Mouse (Mus musculus) heart, embryonic 16.5 days (tissue): ENCODE data around the gene Lsm7. TPM values are rescaled to one million over a fixed set of nuclear protein-coding genes. Genes with fewer than 3 reads are reported as not detected.
"Not testable (repeated sequence)": the region's sequence is repeated elsewhere in the genome, so short reads cannot be mapped to it uniquely, and the experiment has no call there.

Source experiments
- ATAC-seq: fragments of 200-750 bp; cut with Nextera tagmentation; replicated peaks from 2 replicates; pipeline ENCODE4 v1.8.0; 2017; ENCODE audit warnings: moderate number of reproducible peaks; ENCODE audit not compliant: insufficient read depth, low FRiP score; ENCODE audit errors: extremely low read depth
- H3K27ac ChIP-seq: fragments of 300-500 bp; sonication (generic); 2 replicates; pipeline ENCODE4 v1.5.1; 2014; ENCODE audit warnings: mild to moderate bottlenecking, low read length, control low read depth, moderate library complexity
- H3K27me3 ChIP-seq: fragments of 300-500 bp; sonication (generic); 2 replicates; pipeline ENCODE4 v1.6.1; 2014; ENCODE audit warnings: low read length, mixed read lengths; ENCODE audit not compliant: control insufficient read depth, insufficient read depth
- H3K36me3 ChIP-seq: fragments of 300-500 bp; sonication (generic); 2 replicates; pipeline ENCODE4 v1.6.1; 2014; ENCODE audit not compliant: control insufficient read depth, insufficient read depth
- H3K4me1 ChIP-seq: fragments of 300-500 bp; sonication (generic); 2 replicates; pipeline ENCODE4 v1.6.1; 2014; ENCODE audit warnings: low read length, mixed read lengths; ENCODE audit not compliant: control insufficient read depth, insufficient read depth
- H3K4me2 ChIP-seq: fragments of 300-500 bp; sonication (generic); 2 replicates; pipeline ENCODE4 v1.6.1; 2014; ENCODE audit warnings: low read depth, mild to moderate bottlenecking, control low read depth, low read length
- H3K4me3 ChIP-seq: fragments of 300-500 bp; sonication (generic); 2 replicates; pipeline ENCODE4 v1.5.1; 2014; ENCODE audit warnings: mild to moderate bottlenecking, control low read depth, low read length
- H3K9ac ChIP-seq: fragments of 300-500 bp; sonication (generic); 2 replicates; pipeline ENCODE4 v1.6.1; 2014; ENCODE audit warnings: low read length, control low read depth
- H3K9me3 ChIP-seq: fragments of 300-500 bp; sonication (generic); replicated peaks from 2 replicates; pipeline ENCODE4 v1.6.1; 2016; ENCODE audit warnings: low read length; ENCODE audit not compliant: control insufficient read depth
- WGBS: fragments of 180-500 bp; shearing (Covaris S2); extraction: QIAGEN DNeasy Blood & Tissue Kit; methylation state at CpG from one replicate; pipeline ENCODE4 v1.1.7; 2014; 5-methylcytosine and 5-hydroxymethylcytosine counted together
- polyA plus RNA-seq: library from polyadenylated mRNA; unstranded; fragments of >200 nt; fragmentation: Nextera tagmentation; extraction: Ambion mirVana; gene quantifications from 2 replicates; pipeline ENCODE4 v1.2.1, GENCODE M21; 2015

Gene Lsm7
- polyA plus RNA-seq, 1 experiment from 2014 or later: 148 TPM

DNA sequence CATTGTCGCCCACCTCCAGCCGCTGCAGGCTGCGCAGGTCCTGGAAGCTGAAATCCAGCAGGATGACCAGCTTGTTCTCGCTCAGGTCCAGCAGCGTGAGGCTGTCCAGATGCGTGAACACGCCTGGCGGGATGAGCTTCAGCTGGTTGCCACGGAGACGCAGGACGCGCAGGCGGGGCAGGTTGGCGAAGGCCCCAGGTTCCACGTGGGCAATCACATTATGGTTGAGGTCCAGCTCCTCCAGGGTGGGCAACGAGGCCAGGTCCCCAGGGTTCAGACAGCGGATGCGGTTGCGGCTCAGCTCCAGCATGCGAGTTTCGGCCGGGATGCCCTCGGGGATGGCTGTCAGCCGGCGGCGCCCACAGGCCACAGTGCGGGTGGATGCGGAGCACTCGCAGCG is 19.4 kb downstream of the Lsm7 start:
- Histone ChIP-seq H3K4me1 (peaks cover 25% of the 10 kb centered on the region), H3K27me3 (peaks cover 34% of the 10 kb centered on the region), H3K4me2 (no peak overlapping the region), H3K4me3 (no peak overlapping the region), H3K27ac (no peak overlapping the region), H3K9me3 (no peaks in the 10 kb centered on the region), H3K9ac (no peak overlapping the region), H3K36me3 (no peaks in the 10 kb centered on the region)
- 53% methylated on average over 30 of the region's 30 CpGs for WGBS
- no peak for ATAC-seq

DNA sequence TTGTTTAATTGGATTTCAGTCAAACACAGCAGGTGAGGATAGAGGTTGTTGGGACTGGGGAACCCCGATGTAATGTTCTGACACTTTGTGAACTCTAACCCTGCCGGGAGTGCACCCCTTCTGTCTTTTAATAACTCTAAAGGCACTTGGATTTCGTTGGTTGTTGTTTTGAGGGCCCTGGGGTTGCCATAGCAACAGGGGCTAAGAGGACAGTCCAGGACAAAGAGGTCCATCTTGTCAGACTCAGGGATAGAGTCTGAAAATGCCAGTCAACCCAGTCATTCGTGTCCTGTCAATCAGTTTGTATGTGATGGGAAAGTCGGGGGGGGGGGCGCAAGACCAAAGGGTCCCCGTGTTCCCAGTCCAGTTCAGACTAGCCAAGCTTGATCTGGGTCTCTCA is 22.2 kb downstream of the Lsm7 start:
- no peak overlapping the region for H3K27ac ChIP-seq
- 66% methylated on average over 7 of the region's 7 CpGs for WGBS
- H3K36me3 ChIP-seq: peaks cover 15% of the 10 kb centered on the region
- no peaks in the 10 kb centered on the region for H3K9me3 ChIP-seq
- peaks cover 38% of the 10 kb centered on the region for H3K4me1 ChIP-seq
- no peak for ATAC-seq
- H3K27me3 ChIP-seq: peaks cover 34% of the 10 kb centered on the region
- no peak overlapping the region for H3K4me2 ChIP-seq
- H3K4me3 ChIP-seq: no peak overlapping the region
- no peak overlapping the region for H3K9ac ChIP-seq

DNA sequence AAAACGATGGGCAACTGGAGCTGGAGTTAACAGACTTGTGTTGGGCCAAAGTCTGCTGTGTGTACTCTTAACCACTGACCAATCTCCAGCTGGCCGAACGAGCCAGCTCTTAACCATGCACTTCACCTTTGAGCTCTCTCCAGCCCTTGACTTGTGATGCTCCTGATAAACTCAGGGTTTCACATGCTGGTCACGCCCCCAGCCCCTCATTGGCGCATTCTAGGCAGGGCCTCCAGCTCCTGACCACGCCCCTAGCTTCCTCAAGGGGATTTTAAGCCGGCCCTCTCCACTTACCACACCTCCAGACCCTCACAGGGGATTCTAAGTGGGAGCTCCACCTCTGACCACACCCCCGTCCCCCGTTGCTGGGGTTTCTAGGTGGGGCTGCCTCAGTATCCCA is 23.9 kb downstream of the Lsm7 start:
- Histone ChIP-seq H3K27ac (no peak overlapping the region), H3K9ac (no peak overlapping the region), H3K4me3 (no peak overlapping the region), H3K27me3 (peaks cover 30% of the 10 kb centered on the region), H3K36me3 (peaks cover 15% of the 10 kb centered on the region), H3K4me2 (no peak overlapping the region), H3K4me1 (peaks cover 29% of the 10 kb centered on the region), H3K9me3 (no peaks in the 10 kb centered on the region)
- whole genome bisulfite sequencing: 4% methylated on average over 9 of the region's 9 CpGs
- ATAC-seq: no peak

DNA sequence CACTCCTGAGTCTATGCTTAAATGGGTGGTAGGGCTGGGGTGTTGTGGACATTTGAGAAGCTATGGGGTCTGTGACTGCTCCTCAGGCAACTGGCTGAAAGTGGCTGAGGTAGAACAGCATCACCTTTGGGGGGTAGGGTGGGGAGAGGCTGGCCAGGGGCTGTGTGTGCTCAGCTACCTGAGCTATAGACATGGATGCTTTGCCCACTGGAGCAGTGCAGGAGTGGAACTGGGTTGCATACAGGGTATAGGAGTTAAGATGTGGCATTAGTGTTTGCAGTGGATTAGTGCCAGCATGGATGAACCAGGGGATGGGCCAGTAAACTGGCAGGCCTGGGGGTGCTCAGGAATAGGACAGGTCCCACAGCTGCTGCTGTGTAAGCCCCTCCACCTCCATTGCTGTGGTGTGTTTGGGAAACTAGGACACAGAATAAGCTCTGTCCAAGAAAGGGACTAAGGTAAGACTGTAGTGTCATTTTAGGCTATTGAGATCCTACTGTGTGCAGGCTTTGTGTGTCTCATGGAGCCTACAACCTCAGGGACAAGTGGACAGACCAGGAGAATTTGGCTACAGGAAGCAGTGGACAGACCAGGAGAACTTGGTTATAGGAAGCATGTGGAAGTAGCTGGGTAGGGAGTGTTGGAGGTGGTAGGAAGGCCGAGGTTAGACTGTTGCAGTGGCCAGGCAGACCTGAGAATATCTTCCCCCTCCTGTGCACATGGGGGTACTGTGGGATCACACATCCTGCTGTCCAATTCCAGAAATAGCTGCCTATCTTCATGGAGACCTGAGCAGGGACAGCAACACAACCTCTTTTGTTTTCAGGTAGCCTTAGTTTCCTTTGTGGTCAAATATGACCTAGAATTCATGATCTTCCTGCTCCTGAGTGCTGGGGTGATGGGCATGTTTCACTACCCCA is 25.4 kb downstream of the Lsm7 start:
- no peaks in the 10 kb centered on the region for H3K9me3 ChIP-seq
- peak overlapping the region; percentile 29; the same call in 1 of the 2 replicates for H3K9ac ChIP-seq
- no peak overlapping the region for H3K4me2 ChIP-seq
- peak overlapping the region; percentile 18; the same call in 1 of the 2 replicates for H3K27ac ChIP-seq
- no peak for ATAC-seq
- WGBS: 35% methylated on average over 1 of the region's 1 CpGs
- peaks cover 31% of the 10 kb centered on the region for H3K4me1 ChIP-seq
- no peak overlapping the region for H3K4me3 ChIP-seq
- peaks cover 14% of the 10 kb centered on the region for H3K27me3 ChIP-seq
- H3K36me3 ChIP-seq: peaks cover 15% of the 10 kb centered on the region

DNA sequence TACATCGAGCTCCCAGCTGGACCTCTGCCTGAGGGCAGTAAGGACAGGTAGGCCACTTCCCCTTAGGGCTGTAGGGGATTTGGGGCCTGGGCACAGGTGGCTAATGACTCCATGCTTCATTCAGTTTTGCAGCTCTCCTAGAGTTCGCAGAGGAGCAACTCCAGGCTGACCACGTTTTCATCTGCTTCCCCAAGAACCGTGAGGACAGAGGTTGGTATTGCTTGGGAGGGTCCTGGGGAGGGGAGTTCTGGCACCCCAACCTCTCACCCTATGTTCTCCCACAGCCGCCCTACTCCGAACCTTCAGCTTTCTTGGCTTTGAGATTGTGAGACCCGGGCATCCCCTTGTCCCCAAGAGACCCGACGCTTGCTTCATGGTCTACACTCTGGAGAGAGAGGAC is 26.4 kb downstream of the Lsm7 start:
- WGBS: 73% methylated on average over 8 of the region's 9 CpGs
- H3K9ac ChIP-seq, H3K9me3 ChIP-seq: not testable (repeated sequence)

DNA sequence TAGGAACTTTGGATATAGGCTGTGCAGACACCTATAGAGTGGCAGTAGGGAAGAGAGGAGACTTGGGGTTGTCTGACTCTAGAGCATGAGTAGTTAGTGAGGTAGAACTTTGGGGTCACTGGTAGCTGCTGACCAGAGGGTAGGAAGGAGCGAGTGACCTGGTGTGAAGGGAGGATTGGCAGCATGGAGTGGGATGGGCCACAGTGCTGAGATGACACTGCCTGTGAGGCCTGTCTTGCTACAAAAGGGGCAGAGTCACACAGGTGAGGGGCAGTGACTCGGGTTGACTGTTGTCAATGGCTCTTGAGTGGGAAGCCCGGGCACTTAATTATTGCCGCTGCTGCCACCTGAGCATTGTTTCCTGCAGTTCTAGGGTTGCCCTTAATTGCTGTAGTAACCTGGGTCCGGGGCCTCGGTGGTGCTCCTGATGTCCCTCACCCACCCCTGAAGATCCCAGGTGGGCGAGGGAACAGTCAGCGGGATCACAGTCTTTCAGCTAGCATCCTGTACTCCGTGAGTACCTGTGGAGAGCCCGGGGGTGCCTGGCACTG is 27.1 kb downstream of the Lsm7 start:
- Histone ChIP-seq H3K27me3 (peaks cover 2% of the 10 kb centered on the region), H3K27ac (no peak overlapping the region), H3K36me3 (peaks cover 15% of the 10 kb centered on the region), H3K4me1 (peaks cover 31% of the 10 kb centered on the region), H3K9me3 (no peaks in the 10 kb centered on the region), H3K9ac (peak overlapping the region; percentile 95), H3K4me2 (peak overlapping the region; percentile 86), H3K4me3 (peak overlapping the region; percentile 93)
- WGBS: 67% methylated on average over 10 of the region's 10 CpGs
- ATAC-seq: no peak

More for the DNA sequence above, 26.4 kb downstream of the Lsm7 start:
- H3K27ac ChIP-seq, ATAC-seq, H3K27me3 ChIP-seq: not testable (repeated sequence)
- H3K36me3 ChIP-seq: peaks cover 15% of the 10 kb centered on the region
- peak overlapping the region; percentile 93 for H3K4me3 ChIP-seq
- H3K4me2 ChIP-seq: peak overlapping the region; percentile 86; the same call in 1 of the 2 replicates
- peaks cover 31% of the 10 kb centered on the region for H3K4me1 ChIP-seq

DNA sequence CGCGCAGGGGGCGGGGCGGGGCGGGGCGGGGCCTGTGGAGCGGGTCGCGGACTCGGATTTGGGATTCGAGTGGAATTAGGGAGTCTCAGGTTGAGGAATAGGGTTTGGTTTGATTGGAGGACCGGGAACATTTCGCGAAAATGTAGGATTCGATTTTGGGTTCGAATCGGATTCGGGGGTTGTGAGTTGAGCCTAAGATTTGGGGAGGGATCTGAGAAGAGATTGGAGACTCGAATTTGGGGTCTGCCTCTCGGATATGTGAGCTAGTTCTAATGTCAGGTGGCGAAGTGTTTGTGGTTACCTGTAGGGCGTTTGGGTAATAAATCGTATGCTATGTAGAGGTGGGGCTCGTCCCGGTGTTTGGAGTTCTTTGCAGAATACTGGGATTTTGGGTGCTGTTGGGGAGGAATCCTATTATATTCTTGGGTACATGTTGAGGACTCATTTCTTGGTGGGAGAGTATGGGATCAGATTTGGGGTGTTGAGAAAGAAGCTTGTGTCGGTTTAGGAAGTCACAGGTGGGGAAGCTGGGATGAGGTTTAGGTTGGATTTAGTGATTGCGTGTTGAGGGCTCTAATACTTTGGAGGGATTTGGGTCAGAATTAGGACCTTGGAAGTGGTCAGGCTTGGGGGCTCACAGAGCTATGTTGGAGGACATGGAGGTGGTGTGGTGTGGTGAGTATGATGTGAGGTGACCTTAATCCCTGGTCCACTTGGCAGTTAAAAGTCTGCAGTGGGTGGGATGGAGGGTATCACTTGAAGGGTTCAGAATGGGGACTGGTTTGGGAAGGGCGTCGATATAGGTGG is 27.7 kb downstream of the Lsm7 start:
- ATAC-seq: no peak
- 3% methylated on average over 29 of the region's 29 CpGs for WGBS

DNA sequence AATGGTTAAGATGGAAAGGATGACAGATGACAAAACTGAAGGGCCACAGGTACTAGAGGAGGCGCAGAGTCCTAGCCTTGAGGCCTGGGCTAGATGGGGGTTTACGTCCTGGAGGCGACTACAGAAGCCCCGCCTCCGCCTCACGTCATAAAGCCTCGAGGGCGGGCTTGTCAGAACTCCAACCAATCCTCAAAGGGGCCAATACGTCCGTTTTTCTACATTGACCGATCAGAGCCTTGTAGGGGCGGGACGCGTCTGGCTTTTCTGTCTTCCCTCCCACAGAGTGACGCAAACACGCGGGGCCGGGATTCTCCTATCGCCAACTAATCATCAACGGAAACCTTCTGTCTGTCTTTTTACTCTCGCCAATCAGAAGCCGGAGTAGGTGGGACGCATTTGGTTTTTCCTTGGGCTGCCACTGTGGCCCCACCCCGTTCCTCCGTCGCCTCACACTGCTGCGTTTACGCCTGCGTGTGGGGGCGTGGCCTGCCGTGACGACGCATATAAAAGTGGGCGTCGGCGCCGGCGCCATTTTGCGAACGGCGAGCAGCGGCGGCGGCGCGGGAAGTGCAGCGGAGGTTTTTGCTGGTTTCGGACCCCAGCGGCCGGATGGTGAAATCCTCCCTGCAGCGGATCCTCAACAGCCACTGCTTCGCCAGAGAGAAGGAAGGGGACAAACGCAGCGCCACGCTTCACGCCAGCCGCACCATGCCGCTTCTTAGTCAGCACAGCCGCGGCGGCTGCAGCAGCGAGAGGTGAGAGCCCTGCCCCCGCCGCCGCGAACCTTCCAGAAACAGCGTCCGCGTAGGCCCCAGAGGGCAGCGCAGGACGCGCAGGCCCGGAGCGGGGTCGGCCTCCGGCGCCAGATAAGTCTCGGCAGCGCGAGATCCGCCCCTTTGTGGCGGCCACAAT is 28.6 kb downstream of the Lsm7 start, which contains the start of gene Oaz1:
Gene Oaz1 (plus strand): TSS at position 506 of the 912 bp plus-strand sequence.
- Histone ChIP-seq H3K4me3 (peak within 1 kb of the TSS; percentile 93), H3K9ac (peak within 1 kb of the TSS; percentile 95), H3K27ac (peak within 1 kb of the TSS; percentile 95), H3K4me2 (peak within 1 kb of the TSS; percentile 86), H3K36me3 (peaks cover 15% of the 10 kb centered on the region), H3K4me1 (peaks cover 31% of the 10 kb centered on the region), H3K9me3 (no peaks in the 10 kb centered on the region), H3K27me3 (no peaks in the 10 kb centered on the region)
- WGBS: under 1% methylated on average over 77 of the region's 82 CpGs
- ATAC-seq: peak; percentile 97

More for the DNA sequence above, 27.7 kb downstream of the Lsm7 start:
- H3K27ac ChIP-seq: peak overlapping the region; percentile 94
- peaks cover 31% of the 10 kb centered on the region for H3K4me1 ChIP-seq
- no peaks in the 10 kb centered on the region for H3K9me3 ChIP-seq
- H3K4me3 ChIP-seq: peak overlapping the region; percentile 93
- H3K9ac ChIP-seq: peak overlapping the region; percentile 95
- H3K36me3 ChIP-seq: peaks cover 15% of the 10 kb centered on the region
- peak overlapping the region; percentile 86 for H3K4me2 ChIP-seq
- no peaks in the 10 kb centered on the region for H3K27me3 ChIP-seq
